Mouse (Mus musculus) c-Kit-positive CD71-negative TER-119-negative erythroid progenitor cells, embryonic 14.5 days (primary cell): ENCODE results near the gene Idnk.

Experiments used
- DNase-seq: peaks from one replicate; pipeline ENCODE4 v3.0.0-alpha.2; 2013; ENCODE audit warnings: low read depth

Idnk gene

GRCm38 (mm10) chr13:58194908-58195307 lies 37.5 kb downstream of the Idnk start:
- no peak for DNase-seq

DNA sequence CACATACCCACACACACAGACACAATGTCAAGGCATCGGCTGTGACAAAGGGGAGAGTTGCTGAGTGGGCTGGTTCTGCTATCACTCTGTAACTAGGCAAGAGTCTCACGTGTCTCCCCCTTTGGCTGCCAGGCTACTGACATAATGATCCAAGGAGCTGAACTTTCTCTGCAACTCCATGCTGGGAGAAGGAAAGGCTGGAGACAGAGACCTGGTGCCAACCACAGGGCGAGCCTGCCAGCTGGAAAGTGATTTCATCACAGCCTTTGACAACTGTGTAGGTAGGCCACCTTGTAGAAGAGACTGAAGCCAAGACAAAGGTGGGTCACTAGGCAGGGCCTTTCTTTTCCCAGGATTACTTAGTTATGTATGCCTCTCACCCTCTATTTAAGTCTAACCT lies 39.8 kb downstream of the Idnk start:
- DNase-seq: no peak

DNA sequence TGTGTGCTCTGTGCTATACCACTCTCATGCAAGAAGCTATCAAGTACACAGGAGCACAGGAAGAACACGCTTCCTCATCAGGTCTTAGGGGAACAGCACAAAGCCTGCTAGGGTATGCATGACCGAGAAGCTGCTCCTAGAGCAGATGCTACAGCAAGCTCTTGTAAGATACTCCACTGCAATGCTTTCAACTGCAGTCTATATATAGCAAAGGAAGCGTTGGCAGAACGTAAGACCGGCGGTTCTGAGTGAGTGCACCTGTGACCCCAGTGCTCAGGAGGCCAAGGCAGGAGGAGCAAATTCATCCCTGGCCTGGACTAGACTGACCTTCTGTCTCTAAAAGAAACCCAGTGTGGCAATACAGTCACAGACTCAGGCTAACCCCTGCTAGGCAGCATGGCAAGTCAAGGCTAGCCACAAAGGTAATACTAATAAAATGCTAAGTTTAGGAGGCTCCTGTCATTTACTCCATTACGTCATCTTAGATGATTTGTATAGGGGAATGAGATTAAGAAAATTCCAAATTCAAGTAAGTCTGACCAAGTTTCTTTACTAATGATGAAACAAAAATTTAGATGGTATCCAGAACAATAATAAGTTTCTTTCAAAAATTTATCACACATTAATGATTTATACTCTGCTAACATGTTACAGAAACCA lies 40.7 kb downstream of the Idnk start:
- no peak for DNase-seq

DNA sequence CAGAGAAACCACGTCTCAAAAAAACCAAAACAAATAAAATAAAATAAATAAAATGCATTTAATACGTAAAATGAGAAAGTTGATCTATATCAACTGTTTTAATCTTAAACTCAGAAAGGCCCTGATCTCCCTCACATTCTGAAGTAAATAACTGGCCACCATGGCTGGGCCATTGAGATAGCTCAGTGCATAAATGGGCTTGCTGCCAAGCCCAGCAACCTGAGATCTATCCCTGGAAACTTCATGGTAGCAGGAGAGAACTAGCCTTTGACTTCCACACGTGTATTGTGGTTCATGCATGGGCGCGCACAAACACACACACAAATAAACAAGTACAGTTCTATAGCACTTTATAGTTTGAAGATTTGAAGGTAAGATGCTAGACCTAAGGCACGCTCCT lies 43.9 kb downstream of the Idnk start:
- DNase-seq: no peak

DNA sequence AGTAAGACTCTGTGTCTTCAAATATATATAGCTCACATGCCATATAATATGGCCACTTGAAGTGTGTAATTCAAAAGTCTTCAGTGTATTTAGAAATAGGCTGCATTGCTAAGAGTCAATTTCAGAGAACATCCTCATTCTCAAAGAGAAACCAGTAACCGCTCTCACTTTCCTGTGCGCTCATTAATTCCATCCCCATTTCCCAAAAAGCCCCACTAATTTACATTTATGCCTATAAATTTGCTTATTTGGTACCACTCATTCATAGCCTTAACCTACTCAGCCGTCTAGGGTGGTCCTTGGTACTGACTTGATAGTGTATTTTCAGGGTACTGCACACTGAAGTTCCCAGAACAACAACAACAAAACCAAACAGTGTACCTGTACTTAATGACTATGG lies 44.5 kb downstream of the Idnk start:
- DNase-seq: no peak

GRCm38 (mm10) chr13:58202903-58203302 lies 45.5 kb downstream of the Idnk start:
- no peak for DNase-seq

GRCm38 (mm10) chr13:58204202-58204601 lies 46.8 kb downstream of the Idnk start:
- no peak for DNase-seq

GRCm38 (mm10) chr13:58204986-58205385 lies 47.5 kb downstream of the Idnk start:
- DNase-seq: no peak

DNA sequence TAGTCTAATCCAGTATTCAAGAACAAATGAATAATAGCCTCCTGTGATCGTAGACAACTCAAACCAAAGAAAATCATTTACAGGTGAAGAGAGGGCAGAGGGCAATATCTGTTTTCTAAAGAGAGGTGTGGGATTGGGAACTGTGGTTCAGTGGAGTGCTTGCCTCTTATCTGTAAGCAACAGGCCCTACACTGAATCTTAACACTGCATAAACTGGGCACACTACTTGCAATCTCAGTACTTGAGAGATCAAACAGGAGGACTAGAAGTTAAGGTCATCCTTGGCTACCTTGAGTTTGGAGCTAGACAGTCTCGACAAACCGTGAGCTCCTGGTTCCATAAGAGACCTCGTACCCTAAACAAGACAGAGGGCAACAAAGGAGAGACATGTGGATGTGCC lies 48.6 kb downstream of the Idnk start:
- DNase-seq: no peak

DNA sequence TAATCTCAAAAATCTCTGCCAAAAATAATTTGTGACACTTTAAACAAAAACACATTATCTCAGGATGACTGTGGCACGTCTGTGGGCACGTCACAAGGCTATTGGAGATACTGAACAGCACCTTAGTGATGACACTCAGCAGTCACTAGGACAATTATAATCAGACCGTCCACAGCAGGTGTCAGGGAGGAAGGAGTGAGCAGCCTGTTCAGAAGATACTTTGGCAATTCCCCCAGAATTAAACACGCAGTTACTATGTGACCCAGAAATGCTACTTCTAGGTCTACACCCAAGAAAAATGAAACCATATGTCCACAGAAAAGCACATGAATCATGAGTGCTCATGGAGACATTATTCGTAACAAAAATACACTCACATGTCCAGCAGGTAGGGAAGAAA lies 53.0 kb downstream of the Idnk start:
- no peak for DNase-seq

GRCm38 (mm10) chr13:58212530-58212929 lies 55.1 kb downstream of the Idnk start:
- no peak for DNase-seq

GRCm38 (mm10) chr13:58213801-58214200 lies 56.4 kb downstream of the Idnk start:
- no peak for DNase-seq
